Mouse (Mus musculus) midbrain, embryonic 10.5 days (tissue): ENCODE results near the gene Xpr1. TPM values are rescaled to one million over a fixed set of nuclear protein-coding genes. Genes with fewer than 3 reads are reported as not detected.
A peak's percentile ranks its signal among the peaks of the same experiment; 100 is the strongest.

Source experiments
- DNase-seq: peaks from one replicate; pipeline ENCODE4 v3.0.0-alpha.2; 2017; ENCODE audit warnings: low spot score
- H3K27ac ChIP-seq: fragments of 300-500 bp; sonication (generic); replicated peaks from 2 replicates; pipeline ENCODE4 v1.5.1; 2016; ENCODE audit warnings: mild to moderate bottlenecking
- H3K27me3 ChIP-seq: fragments of 300-500 bp; sonication (generic); 2 replicates; pipeline ENCODE4 v1.6.1; 2016; ENCODE audit warnings: low read depth, mild to moderate bottlenecking; ENCODE audit not compliant: poor library complexity, severe bottlenecking
- H3K36me3 ChIP-seq: fragments of 300-500 bp; sonication (generic); 2 replicates; pipeline ENCODE4 v1.6.1; 2016; ENCODE audit warnings: mild to moderate bottlenecking, moderate library complexity
- H3K4me1 ChIP-seq: fragments of 300-500 bp; sonication (generic); 2 replicates; pipeline ENCODE4 v1.6.1; 2016
- H3K4me3 ChIP-seq: fragments of 300-500 bp; sonication (generic); 2 replicates; pipeline ENCODE4 v1.5.1; 2016; ENCODE audit warnings: mild to moderate bottlenecking, moderate library complexity
- H3K9me3 ChIP-seq: fragments of 300-500 bp; sonication (generic); replicated peaks from 2 replicates; pipeline ENCODE4 v1.6.1; 2016; ENCODE audit warnings: mild to moderate bottlenecking
- WGBS: fragments of 180-500 bp; shearing (Covaris S2); methylation state at CpG from one replicate; pipeline ENCODE4 v1.1.7; 2016; 5-methylcytosine and 5-hydroxymethylcytosine counted together
- polyA plus RNA-seq: library from polyadenylated mRNA; unstranded; fragments of >200 nt; fragmentation: Nextera tagmentation; extraction: Ambion mirVana; gene quantifications from 2 replicates; pipeline ENCODE4 v1.2.1, GENCODE M21; 2016

Gene Xpr1
- polyA plus RNA-seq, 1 experiment from 2014 or later = 11.1 TPM

GRCm38 (mm10) chr1:155351527-155351926 lies 65.7 kb downstream of the Xpr1 start:
- 88% methylated on average over 4 of the region's 4 CpGs for WGBS
- no peaks in the 10 kb centered on the region for H3K4me1 ChIP-seq
- no peaks in the 10 kb centered on the region for H3K36me3 ChIP-seq
- no peak for DNase-seq
- no peak overlapping the region for H3K27ac ChIP-seq
- H3K9me3 ChIP-seq = no peaks in the 10 kb centered on the region
- no peak overlapping the region for H3K4me3 ChIP-seq
- H3K27me3 ChIP-seq = no peaks in the 10 kb centered on the region

- 90% methylated on average over 3 of the region's 3 CpGs for WGBS
- Histone ChIP-seq H3K4me3 (no peak overlapping the region), H3K27me3 (no peaks in the 10 kb centered on the region), H3K4me1 (no peaks in the 10 kb centered on the region), H3K36me3 (no peaks in the 10 kb centered on the region), H3K9me3 (no peaks in the 10 kb centered on the region), H3K27ac (no peak overlapping the region)
- DNase-seq = no peak
Measured at GRCm38 (mm10) chr1:155348491-155348890, 68.7 kb downstream of the Xpr1 start.

- no peaks in the 10 kb centered on the region for H3K4me1 ChIP-seq
- no peak overlapping the region for H3K4me3 ChIP-seq
- no peaks in the 10 kb centered on the region for H3K36me3 ChIP-seq
- H3K9me3 ChIP-seq = no peaks in the 10 kb centered on the region
- DNase-seq = no peak
- no peak overlapping the region for H3K27ac ChIP-seq
- H3K27me3 ChIP-seq = no peaks in the 10 kb centered on the region
- 91% methylated on average over 4 of the region's 4 CpGs for WGBS
Measured at GRCm38 (mm10) chr1:155347339-155347738, 69.9 kb downstream of the Xpr1 start.

GRCm38 (mm10) chr1:155344019-155344418 lies 73.2 kb downstream of the Xpr1 start:
- no peak for DNase-seq
- Histone ChIP-seq H3K27ac (no peak overlapping the region), H3K27me3 (no peaks in the 10 kb centered on the region), H3K9me3 (no peaks in the 10 kb centered on the region), H3K4me3 (no peak overlapping the region), H3K36me3 (no peaks in the 10 kb centered on the region), H3K4me1 (no peaks in the 10 kb centered on the region)
- WGBS = 94% methylated on average over 2 of the region's 2 CpGs

GRCm38 (mm10) chr1:155339622-155340021 lies 77.6 kb downstream of the Xpr1 start:
- no peaks in the 10 kb centered on the region for H3K36me3 ChIP-seq
- no peak overlapping the region for H3K27ac ChIP-seq
- no peaks in the 10 kb centered on the region for H3K9me3 ChIP-seq
- no peaks in the 10 kb centered on the region for H3K27me3 ChIP-seq
- no peak for DNase-seq
- WGBS = 62% methylated on average over 2 of the region's 2 CpGs
- no peaks in the 10 kb centered on the region for H3K4me1 ChIP-seq
- no peak overlapping the region for H3K4me3 ChIP-seq

- Histone ChIP-seq H3K27me3 (no peaks in the 10 kb centered on the region), H3K36me3 (no peaks in the 10 kb centered on the region), H3K4me1 (no peaks in the 10 kb centered on the region), H3K4me3 (no peak overlapping the region), H3K27ac (no peak overlapping the region), H3K9me3 (no peaks in the 10 kb centered on the region)
- DNase-seq = no peak
- WGBS = 80% methylated on average over 4 of the region's 4 CpGs
Measured at GRCm38 (mm10) chr1:155337315-155337714, 79.9 kb downstream of the Xpr1 start.

- Histone ChIP-seq H3K4me1 (no peaks in the 10 kb centered on the region), H3K27me3 (no peaks in the 10 kb centered on the region), H3K36me3 (peaks cover 3% of the 10 kb centered on the region; the same call in 1 of the 2 replicates), H3K9me3 (no peaks in the 10 kb centered on the region), H3K27ac (no peak overlapping the region), H3K4me3 (no peak overlapping the region)
- DNase-seq = no peak
- 69% methylated on average over 6 of the region's 6 CpGs for WGBS
Measured at GRCm38 (mm10) chr1:155335963-155336362, 81.3 kb downstream of the Xpr1 start.

- WGBS = 60% methylated on average over 1 of the region's 1 CpGs
- H3K27ac ChIP-seq = no peak overlapping the region
- DNase-seq = no peak
- H3K4me1 ChIP-seq = peaks cover 10% of the 10 kb centered on the region
- no peaks in the 10 kb centered on the region for H3K27me3 ChIP-seq
- H3K9me3 ChIP-seq = no peaks in the 10 kb centered on the region
- H3K4me3 ChIP-seq = no peak overlapping the region
- no peaks in the 10 kb centered on the region for H3K36me3 ChIP-seq
Measured at GRCm38 (mm10) chr1:155322183-155322582, 95.0 kb downstream of the Xpr1 start.

GRCm38 (mm10) chr1:155320091-155320833 lies 97.0 kb downstream of the Xpr1 start:
- H3K9me3 ChIP-seq = no peaks in the 10 kb centered on the region
- peaks cover 10% of the 10 kb centered on the region for H3K4me1 ChIP-seq
- H3K4me3 ChIP-seq = no peak overlapping the region
- peak overlapping the region; percentile 57 for H3K27ac ChIP-seq
- H3K36me3 ChIP-seq = no peaks in the 10 kb centered on the region
- whole genome bisulfite sequencing = 70% methylated on average over 7 of the region's 7 CpGs
- no peak for DNase-seq
- no peaks in the 10 kb centered on the region for H3K27me3 ChIP-seq

- Histone ChIP-seq H3K27me3 (no peaks in the 10 kb centered on the region), H3K9me3 (no peaks in the 10 kb centered on the region), H3K4me3 (no peak overlapping the region), H3K4me1 (peaks cover 10% of the 10 kb centered on the region), H3K36me3 (no peaks in the 10 kb centered on the region), H3K27ac (no peak overlapping the region)
- no peak for DNase-seq
- WGBS = 90% methylated on average over 4 of the region's 4 CpGs
Measured at GRCm38 (mm10) chr1:155319513-155319912, 97.7 kb downstream of the Xpr1 start.

- peaks cover 14% of the 10 kb centered on the region for H3K36me3 ChIP-seq
- peaks cover 20% of the 10 kb centered on the region for H3K4me1 ChIP-seq
- H3K27me3 ChIP-seq = peaks cover 19% of the 10 kb centered on the region; the same call in 1 of the 2 replicates
- no peak for DNase-seq
- H3K27ac ChIP-seq = no peak overlapping the region
- no peak overlapping the region for H3K4me3 ChIP-seq
- no peaks in the 10 kb centered on the region for H3K9me3 ChIP-seq
- 42% methylated on average over 3 of the region's 3 CpGs for WGBS
Measured at GRCm38 (mm10) chr1:155311672-155312071, 105.5 kb downstream of the Xpr1 start.

GRCm38 (mm10) chr1:155306879-155307278 lies 110.3 kb downstream of the Xpr1 start:
- WGBS = 28% methylated on average over 3 of the region's 3 CpGs
- Histone ChIP-seq H3K27ac (no peak overlapping the region), H3K9me3 (no peaks in the 10 kb centered on the region), H3K27me3 (peaks cover 25% of the 10 kb centered on the region; the same call in 1 of the 2 replicates), H3K4me1 (peaks cover 34% of the 10 kb centered on the region), H3K36me3 (peaks cover 11% of the 10 kb centered on the region), H3K4me3 (no peak overlapping the region)
- no peak for DNase-seq

GRCm38 (mm10) chr1:155303402-155303801 lies 113.8 kb downstream of the Xpr1 start:
- Histone ChIP-seq H3K4me1 (peaks cover 28% of the 10 kb centered on the region), H3K36me3 (0 out of 2 replicates have a peak, but pooled peaks cover 2% of the 10 kb centered on the region)
- no peak for DNase-seq

More at GRCm38 (mm10) chr1:155303402-155303801, 113.8 kb downstream of the Xpr1 start:
- Histone ChIP-seq H3K9me3 (no peaks in the 10 kb centered on the region), H3K27ac (no peak overlapping the region), H3K4me3 (no peak overlapping the region), H3K27me3 (peaks cover 11% of the 10 kb centered on the region; the same call in 1 of the 2 replicates)
- WGBS = 94% methylated on average over 2 of the region's 2 CpGs
